Mouse (Mus musculus) megakaryocyte, embryonic 14.5 days (primary cell): Measurements from ENCODE around the gene Tmem120a.

Experiments
- FLI1 ChIP-seq: IDR thresholded peaks from 2 replicates; pipeline ENCODE4 v1.6.1; 2012; ENCODE audit warnings: low read length, inconsistent platforms, mixed read lengths
- GATA1 ChIP-seq: IDR thresholded peaks from 3 replicates; pipeline ENCODE4 v1.6.1; 2012; ENCODE audit warnings: mixed read lengths, low read length, inconsistent platforms, borderline replicate concordance

DNA sequence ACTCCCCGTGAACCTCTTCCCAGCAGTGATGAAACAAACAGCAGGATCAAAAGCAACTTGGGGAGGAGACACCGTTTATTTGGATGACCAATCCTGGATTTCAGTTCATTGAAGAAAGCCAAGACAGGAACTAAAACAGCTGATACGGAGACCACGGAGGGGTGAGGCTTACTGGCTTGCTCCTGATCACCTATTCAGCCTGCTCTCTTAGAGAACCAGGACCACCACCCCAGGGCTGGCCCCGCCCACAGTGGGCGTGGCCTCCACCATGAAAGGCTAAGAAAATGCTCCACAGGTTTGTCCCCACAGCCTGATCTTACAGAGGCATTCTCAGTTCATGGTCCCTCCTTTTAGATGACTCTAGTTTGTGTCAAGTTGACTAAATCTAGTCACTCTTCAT is 6.0 kb downstream of the Tmem120a start:
- TF ChIP-seq GATA1: no peak
- no peak for TF ChIP-seq FLI1
